Mouse (Mus musculus) embryo, embryonic 11.5 days (tissue): ENCODE measurements at regions not wholly inside any gene's neighbourhood (a gene's known extent, or its start where the extent isn't known, plus 50 kb on each side); places are given as distances from the start of the nearest gene placed in this dataset.

Experiments used
- DNase-seq: peaks from one replicate; pipeline ENCODE4 v3.0.0-alpha.2; 2012; ENCODE audit warnings: low read depth, low spot score

GRCm38 (mm10) chr16:55663946-55664345 is 174.8 kb downstream of the Nfkbiz start:
- DNase-seq = no peak

DNA sequence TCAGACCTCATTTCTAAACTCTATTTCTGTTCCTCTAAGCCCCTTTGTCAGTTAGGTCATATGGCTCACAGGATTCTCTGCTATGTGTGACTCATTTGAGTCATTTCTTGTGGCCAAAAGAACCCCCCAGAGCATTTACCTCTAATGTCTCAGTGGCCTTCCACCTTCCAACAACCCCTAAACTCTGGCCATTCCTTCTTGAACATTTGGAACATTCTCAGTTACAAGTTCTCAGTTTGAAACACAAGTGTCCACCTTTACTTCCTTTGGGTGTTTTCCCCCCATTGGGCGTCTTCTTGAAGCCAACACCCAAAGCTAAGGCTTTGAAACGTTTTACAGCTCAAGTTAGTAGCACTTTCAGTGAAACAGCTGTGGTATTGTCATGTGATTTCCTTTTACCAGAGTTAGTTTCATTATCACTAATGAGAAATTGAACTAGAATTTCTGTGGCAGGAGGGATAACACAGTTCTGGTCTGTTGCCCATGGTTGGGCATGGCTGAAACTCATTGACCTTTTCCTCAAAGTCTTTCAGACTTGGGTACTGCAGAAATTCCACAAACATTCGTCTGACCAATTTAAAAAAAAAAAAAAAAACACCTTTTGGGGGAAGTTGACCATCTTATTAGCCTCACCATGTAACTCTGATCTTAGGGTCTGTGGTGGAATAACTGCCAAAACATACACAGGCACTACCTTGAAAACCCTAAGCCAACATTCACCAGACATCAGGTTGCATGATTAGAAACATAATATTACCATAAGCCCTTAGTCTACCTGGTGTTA is 201.8 kb downstream of the Nfkbiz start:
- no peak for DNase-seq

- no peak for DNase-seq
These were observed 202.5 kb downstream of the Nfkbiz start for GRCm38 (mm10) chr16:55636224-55636623.

DNA sequence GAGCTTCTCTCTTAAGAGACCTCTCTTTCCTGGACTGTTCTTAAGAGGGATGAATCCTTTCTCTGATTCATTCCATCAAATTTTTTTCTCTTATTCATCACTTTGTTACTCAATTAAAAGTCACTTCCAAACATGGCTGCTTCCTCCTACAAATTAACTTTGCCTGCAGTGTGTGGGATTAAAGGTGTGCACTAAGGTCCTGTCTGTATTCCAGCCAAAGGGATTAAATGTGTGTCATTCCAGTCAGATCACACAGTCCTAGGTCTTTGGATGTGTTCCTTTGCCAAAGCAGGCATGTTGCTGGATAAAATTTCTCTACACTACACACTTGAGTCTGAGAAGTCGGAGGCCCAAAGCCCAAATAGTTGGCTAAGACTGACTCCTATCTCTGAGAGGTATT is 204.0 kb downstream of the Nfkbiz start:
- DNase-seq = no peak

- no peak for DNase-seq
These were observed 206.5 kb downstream of the Nfkbiz start for GRCm38 (mm10) chr16:55632220-55632619.

- no peak for DNase-seq
These were observed 207.1 kb downstream of the Nfkbiz start for GRCm38 (mm10) chr16:55631637-55632036.

DNA sequence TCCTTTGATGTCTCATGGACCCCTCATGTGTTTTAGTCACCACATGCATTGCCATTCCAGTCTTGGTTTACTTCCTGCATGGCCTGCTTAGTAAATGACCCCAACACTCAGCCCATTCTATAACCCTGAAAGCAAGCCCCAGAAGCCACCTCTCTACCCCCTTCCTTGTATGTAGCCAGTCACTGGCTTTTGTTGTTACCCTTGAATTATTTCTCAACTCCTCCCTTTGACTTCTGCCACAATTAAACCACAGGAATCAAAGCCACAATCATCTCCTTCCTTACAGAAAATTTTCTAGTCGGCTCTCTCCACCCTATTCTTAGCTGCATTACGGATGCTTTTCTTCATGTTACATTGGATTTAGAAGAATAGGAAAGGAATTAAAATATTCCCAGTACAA is 207.7 kb downstream of the Nfkbiz start:
- no peak for DNase-seq

- DNase-seq = no peak
These were observed 211.2 kb downstream of the Nfkbiz start for GRCm38 (mm10) chr16:55627531-55627930.

DNA sequence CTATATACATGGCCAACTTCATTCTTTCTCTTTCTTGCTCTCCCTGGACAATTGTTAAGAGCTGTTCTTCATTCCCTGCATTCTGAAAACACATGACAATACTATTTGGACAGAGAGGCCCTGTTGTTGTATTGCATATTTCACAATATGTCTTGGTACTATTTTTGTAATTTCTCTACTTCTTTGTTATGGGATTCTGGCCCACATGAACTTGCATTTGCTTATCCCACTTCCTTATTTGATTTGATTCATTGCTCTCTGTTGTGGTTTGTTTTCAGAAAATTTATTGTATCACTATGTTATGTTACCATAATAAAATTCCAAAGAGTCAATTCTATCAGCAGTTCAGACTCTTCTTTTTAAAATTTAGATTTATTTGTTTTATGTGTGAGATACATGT is 215.3 kb downstream of the Nfkbiz start:
- DNase-seq = no peak

DNA sequence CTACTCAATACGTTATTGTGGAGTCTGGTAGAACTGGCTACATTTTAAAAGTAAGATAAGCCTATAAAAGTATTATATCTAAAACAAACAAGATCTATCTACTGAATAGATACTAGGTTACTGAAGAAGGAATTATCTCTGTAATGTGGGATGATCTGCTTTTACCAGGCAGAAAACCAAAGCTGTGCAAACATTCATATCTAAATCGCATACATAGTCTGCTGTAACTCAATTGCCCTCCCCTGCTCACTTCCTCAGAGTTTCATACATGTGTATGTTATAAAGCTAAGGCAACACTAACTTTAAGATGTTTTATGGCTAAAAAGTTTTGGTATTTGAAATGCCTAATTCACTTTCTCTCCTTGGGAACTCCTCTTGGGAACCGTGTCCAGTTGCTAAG is 219.0 kb downstream of the Nfkbiz start:
- no peak for DNase-seq

DNA sequence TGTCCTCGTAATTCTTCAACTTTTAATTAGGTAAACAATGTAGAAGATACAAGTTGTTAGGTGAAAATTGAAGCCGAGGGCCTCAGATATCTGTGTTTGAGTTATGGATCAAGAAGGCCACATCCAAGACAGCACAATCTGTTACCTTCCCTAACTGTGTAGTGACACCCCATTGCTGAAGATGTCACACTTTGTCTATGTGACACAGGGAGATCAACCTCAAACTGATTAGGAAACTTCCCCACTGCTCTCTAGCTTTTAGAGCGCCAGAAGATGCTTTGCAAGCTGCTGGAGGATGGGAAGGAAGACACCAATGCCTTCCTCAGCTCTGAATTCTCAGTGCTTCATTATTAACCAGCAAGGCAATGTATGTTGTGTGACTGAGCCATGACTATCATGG is 220.7 kb downstream of the Nfkbiz start:
- no peak for DNase-seq

GRCm38 (mm10) chr16:55617506-55617905 is 221.2 kb downstream of the Nfkbiz start:
- DNase-seq = no peak

DNA sequence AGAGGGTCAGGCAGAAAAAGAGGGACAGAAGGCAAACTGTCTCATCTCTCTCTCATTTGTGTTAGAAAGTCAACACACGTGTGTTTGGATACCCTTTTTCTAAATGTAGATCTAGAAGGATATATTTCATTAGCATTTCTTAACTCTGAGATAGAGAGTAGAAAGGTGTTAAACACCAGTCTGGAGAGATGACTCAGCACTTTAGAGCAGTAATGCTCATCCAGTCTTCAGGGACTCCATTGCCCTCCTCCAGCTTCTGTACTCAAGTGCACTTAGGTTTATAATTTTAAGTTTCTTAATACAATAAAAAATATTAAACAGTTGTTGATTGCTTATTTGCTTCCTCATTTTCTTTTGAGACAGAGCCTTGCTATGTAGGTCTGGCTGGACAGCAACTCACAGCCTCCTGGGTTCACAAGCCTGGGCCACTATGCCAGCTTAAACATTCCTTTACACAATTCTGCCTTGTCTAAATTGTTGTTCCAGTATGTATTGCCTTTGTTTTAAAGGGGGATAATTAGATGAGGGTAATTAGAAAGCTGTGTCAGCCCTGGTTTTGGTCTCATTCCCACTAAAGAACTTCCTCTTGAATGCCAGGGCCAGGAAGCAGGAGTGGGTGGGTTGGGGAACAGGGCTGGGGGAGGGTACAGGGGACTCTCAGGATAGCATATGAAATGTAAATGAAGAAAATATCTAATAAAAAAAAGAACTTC is 222.1 kb downstream of the Nfkbiz start:
- DNase-seq = no peak

DNA sequence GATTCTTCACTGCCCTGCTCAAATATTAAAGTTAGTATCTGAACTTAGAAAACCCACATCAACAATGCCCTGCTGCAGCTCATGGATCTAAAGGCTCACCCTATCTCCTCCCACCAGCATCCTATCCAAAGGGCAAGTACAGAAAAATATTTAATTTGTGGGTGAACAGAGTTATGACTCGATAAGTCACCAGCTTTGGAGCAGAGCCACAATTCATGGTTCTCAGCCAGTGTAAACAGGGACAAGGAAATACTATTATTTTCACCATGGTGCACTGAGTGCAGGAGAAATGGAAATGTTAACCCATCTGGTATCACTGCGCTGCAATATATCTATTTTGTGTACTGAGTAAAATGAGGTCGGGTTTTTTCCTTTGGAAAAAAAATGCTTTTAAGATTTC is 225.8 kb downstream of the Nfkbiz start:
- DNase-seq = no peak

GRCm38 (mm10) chr16:55612001-55612400 is 226.7 kb downstream of the Nfkbiz start:
- no peak for DNase-seq

DNA sequence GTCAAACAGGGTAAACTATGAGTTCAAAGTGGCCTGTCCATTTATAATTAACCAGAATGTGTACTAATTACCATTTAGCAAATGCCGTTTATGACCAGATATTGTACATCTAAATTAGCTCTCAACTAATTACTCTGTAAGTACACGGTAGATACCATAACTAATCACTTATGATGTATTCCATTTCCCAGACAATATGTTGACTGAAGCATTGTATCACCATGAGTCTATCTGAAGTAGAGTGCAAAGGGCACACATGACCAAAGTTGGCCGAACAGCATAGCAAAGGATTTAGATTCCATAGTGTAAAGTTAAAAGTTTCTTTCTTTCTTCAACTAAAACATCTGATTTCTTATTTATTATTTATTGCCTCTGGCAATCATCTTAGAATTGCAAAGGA is 227.5 kb downstream of the Nfkbiz start:
- DNase-seq = no peak

GRCm38 (mm10) chr16:55608361-55608760 is 230.3 kb downstream of the Nfkbiz start:
- no peak for DNase-seq

DNA sequence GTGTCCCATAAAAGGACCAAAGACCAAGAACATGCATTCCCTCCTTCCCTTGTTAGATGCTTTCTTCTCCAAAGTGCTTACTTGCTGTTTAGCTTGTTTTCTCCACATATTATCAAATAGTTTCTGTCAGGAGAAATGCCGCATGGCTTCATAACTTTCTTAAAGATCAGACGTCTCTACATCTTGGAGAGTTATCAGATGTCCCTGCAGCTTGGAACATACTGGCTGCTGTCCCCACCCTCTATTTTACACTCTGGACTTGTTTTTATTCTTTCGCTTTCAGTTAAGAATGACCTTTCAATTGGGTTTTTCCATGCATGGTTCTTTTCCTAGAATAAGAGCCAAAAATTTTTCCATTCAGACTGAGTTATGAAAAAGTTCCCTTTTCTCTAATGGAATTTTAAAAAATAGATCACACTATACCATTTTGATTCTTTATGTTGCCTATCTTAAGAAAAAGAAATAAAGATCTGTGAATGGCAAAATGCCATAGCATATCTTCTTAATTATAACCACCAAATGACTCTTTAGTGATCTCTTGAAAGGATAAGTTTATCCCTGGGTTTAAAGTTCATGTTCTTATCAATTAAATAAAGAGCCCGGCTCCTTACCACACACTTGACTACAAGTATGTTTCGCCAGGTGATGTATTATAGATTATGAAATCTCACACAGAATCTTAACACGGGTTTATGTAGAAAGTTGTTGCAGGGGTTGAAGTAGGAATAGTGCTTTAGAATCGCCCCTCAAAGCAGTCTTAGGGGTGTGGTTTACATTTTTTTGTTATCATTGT is 232.1 kb downstream of the Nfkbiz start:
- DNase-seq = no peak

GRCm38 (mm10) chr16:55603611-55604010 is 235.1 kb downstream of the Nfkbiz start:
- no peak for DNase-seq

GRCm38 (mm10) chr16:55589382-55589956 is 249.2 kb downstream of the Nfkbiz start:
- DNase-seq = no peak

- DNase-seq = no peak
These were observed 251.6 kb downstream of the Nfkbiz start for GRCm38 (mm10) chr16:55587138-55587537.

DNA sequence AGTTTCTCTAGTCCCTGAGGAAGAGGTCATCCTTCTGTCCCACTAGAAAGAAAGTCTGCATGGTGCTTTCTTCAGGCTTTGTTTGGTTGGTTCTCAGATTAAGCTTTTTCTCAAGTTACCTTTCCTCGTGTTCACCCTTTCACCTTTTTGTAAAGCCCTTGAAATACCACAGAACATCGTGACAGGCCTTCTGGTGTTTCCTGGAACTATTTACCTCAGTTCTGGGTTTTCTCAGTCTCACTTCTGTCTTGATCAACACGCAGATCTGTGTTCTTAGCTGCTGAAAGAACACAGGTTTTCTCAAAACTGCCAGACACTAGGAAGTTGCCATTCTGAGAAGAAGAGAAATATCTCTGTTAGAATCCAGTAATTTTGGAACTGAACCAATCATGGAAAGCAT is 255.8 kb downstream of the Nfkbiz start:
- DNase-seq = no peak
